Mouse (Mus musculus) large intestine, adult 2 months (tissue): ENCODE data around the gene Kcnh6. TPM values are rescaled to one million over a fixed set of nuclear protein-coding genes. Genes with fewer than 3 reads are reported as not detected.

ENCODE experiments used
- DNase-seq: peaks from one replicate; pipeline ENCODE4 v3.0.0-alpha.2; 2012; ENCODE audit warnings: low read depth, low spot score
- WGBS: fragments of 180-500 bp; shearing (Covaris S2); methylation state at CpG from one replicate; pipeline ENCODE4 v1.1.7; 2018; 5-methylcytosine and 5-hydroxymethylcytosine counted together
- polyA plus RNA-seq: library from polyadenylated mRNA; depleted of rRNA; stranded (reverse); fragments of >200 nt; gene quantifications from 2 replicates; pipeline ENCODE4 v1.2.3, GENCODE M21; 2012; rRNA removed

Gene Kcnh6
- polyA plus RNA-seq = 1.3 and 2.0 TPM in 2 replicates

DNA sequence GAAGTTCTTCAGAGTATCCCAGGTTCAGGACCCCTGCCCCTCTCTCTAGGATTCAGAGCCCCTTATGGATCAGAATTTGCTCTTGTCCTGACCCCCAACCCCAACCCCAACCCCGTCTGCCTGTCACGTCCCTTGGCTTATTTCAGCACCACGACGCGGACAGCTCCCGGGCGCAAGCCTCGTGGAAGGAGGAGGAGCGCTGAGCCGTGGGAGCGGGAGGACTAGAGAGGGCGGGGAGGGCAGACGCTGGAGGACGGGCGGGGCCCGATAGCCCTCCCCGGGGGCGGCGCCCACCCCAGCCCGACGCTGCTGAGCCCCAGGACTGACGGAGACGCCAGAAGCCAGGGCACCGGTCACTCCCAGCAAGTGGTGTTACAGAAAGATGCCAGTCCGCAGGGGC is at the start of gene Kcnh6:
Kcnh6 (plus strand) TSS at position 304 of the 400 bp plus-strand sequence.
- no peak for DNase-seq
- WGBS = 3% methylated on average over 25 of the region's 25 CpGs

DNA sequence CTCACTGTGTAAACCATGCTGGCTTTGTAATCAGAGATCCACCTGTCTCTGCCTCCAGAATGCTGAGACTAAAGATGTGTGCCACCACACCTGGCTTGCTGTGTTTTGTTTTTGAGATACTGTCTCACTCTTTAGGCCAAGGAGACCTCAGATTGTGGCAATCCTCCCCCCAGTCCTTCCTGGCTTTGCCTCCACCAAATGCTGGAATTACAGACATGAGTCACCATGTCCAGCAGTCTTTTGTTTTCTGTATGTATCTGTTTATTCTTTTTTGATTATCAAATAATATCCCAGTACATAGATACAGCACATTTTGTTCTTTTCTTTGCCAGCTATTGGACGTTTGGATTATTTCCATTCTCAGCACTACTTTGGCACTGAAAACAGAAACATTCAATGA is 49.4 kb upstream of the Kcnh6 start:
- 33% methylated on average over 1 of the region's 1 CpGs for WGBS
- DNase-seq = no peak

DNA sequence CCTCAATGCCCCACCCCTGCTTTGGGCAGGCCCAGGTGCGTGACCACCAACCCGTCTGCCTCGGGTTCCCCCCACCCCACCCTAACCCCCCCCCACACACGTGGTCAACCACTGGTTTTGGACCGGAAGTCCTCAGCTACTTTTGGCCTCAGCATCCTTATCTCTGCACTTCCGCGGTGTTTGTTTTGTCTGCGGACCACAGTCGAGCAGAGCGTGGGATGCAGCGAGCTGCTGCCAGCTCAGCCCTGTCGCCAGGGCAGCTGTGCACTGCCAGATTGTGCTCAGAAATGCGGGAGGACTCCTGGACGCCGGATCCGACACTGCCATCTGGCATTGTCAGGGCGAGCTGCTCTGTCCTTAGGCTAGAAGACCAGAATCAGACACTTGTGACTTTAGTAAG is 48.6 kb upstream of the Kcnh6 start:
- 33% methylated on average over 17 of the region's 17 CpGs for WGBS
- DNase-seq = no peak

DNA sequence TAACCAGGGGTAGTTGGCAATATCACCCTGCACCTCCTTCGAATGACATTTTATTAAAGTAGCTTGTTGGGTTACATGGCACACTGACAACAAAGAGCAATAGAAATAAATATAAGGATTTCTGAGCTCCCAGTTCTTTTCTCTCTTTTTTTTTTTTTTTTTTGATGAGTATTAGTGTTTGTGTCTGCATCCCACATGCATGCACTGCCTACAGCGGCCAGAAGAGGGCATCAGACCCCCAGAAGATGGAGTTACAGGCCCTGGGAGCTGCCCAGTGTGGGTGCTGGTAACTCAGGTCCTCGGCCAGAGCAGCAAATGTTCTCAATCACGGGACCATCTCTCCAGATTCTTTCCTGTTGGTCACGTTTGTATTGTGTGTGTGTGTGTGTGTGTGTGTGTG is 43.2 kb upstream of the Kcnh6 start:
- no peak for DNase-seq
- WGBS = 64% methylated on average over 5 of the region's 5 CpGs

DNA sequence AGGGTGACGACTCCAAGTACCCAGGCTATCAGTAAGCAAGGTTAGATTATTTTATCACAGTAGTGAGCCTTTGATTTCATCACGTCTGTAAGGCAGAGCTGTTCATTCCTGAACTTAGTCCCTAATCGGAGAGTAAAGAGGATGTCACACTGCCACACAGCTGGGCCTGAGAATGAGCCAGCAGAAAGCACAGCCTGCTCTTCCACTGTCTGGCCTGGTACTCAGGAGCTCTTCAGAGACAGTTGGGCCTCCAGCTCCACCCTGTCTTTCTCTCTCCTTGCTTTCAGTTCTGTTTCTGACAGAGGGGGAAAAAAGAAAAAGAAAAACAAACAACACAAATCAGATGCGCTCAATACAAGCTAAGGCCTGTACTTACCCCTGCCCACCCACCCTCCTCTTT is 41.6 kb upstream of the Kcnh6 start:
- 77% methylated on average over 4 of the region's 4 CpGs for WGBS
- no peak for DNase-seq

DNA sequence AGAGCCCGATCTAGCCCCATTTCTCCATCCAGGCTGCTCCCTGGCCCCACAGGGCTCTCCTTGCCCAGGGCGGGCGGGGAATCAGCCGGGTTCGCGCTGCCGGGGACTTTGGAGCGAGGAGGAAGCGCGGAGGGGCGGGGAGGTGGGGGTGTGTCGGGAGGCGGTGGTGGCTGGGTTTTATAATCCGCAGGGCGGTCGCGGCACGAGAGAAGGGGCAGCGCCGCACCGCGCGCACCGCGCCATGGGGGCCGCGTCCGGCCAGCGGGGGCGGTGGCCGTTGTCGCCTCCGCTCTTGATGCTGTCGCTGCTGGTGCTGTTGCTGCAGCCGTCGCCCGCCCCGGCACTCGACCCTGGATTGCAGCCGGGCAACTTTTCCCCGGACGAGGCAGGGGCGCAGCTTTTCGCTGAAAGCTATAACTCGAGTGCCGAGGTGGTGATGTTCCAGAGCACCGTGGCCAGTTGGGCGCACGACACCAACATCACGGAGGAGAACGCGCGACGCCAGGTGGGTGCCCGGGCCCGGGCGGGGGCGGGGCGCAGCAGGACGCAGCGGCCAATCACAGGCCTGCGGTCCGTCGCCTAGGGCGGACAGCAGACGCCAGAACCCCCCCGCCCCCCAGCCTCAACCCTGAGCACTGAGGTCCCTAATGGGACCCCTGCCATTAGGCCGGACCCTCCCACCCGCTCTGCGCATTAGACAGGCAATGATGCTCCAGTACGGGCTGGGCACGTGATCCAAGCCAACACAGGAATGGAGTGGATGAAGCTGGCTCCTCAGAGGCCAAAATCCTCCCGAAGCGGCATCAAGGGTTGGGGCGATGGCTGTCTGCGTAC is 40.0 kb upstream of the Kcnh6 start, which contains the start of gene Ace:
Ace (plus strand) TSS at position 205 of the 834 bp plus-strand sequence.
- 2% methylated on average over 71 of the region's 76 CpGs for WGBS
- DNase-seq = no peak

DNA sequence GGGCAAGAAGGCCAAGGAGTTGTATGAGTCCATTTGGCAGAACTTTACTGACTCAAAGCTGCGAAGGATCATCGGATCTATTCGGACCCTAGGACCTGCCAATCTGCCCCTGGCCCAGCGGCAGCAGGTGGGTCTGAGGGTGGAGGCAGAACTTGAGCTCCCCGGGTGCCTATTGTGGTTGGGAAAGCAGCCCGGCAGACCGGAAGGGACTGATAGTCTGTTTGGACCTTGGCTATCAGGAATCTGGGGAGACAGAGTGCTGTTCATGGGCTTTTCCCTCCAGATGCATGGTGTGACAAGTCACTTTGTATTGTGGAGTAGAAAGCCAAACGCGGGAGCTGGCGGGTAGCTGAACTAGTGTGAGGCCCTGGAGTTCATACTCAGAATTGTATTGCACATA is 39.0 kb upstream of the Kcnh6 start:
- WGBS = 70% methylated on average over 10 of the region's 10 CpGs
- no peak for DNase-seq

DNA sequence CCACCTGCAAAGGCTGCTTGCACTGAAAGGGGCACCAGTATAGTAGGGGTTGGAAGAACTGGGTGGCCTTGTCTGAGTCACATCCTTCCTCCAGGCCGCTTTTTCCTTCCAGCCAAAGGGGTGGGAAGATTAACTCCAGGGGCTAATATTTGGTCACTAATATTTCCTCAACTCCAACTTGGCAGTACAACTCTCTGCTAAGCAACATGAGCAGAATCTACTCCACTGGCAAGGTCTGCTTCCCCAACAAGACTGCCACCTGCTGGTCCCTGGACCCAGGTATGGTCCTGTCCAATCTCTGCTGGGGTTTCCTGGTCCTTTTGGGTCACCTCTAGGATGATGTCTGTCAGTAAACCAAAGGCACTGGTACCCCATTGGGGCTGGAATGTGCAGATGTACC is 38.4 kb upstream of the Kcnh6 start:
- no peak for DNase-seq

DNA sequence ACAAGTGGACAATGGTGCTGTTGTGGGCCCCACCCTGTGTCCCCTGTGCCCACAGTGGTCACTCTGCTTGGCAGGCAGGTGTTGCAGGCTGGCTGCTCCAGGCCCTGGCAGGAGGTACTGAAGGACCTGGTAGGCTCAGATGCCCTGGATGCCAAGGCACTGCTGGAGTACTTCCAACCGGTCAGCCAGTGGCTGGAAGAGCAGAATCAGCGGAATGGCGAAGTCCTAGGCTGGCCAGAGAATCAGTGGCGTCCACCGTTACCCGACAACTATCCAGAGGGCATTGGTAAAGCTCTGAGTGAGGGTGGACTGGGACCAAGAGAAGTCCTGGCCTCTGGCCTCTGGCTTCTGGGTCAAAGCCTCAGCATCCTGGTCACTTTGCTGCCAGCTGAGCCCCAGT is 33.3 kb upstream of the Kcnh6 start:
- no peak for DNase-seq
- 91% methylated on average over 6 of the region's 6 CpGs for WGBS

More for the DNA sequence above, 38.4 kb upstream of the Kcnh6 start:
- 50% methylated on average over 1 of the region's 1 CpGs for WGBS

DNA sequence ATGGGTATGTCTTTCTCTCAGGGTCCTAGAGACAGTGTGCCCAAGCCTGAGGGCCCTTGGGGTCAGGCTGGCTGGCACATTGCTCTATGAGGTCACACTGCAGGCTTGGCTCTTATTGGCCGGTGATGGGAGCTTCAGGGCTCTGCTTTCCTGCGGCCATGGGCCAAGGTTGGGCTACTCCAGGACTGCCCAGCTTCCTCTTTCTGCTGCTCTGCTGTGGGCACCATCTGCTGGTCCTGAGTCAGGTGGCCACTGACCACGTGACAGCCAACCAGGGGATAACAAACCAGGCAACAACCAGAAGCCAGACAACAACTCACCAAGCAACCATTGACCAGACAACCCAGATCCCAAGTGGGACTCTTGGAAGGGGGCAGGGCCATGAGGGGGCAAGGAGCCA is 32.9 kb upstream of the Kcnh6 start:
- DNase-seq = no peak
- 70% methylated on average over 3 of the region's 3 CpGs for WGBS

DNA sequence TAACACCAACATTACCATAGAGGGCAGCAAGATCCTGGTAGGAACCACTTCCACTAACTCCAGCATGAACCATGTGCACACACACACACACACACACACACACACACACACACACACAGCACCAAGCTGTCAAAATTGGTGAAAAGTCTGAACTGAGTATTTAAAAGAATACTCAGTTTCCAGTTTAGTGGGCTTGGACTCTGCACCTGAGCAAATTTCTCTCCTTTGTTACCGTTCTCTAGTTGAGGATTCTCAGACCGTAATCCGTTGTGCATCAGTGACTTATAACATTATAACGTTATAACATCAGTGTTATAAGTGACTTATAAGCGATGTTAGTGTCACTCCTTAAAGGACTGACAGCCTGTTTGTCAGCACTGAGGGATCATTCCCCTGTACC is 32.3 kb upstream of the Kcnh6 start:
- DNase-seq = no peak
- 57% methylated on average over 5 of the region's 5 CpGs for WGBS

DNA sequence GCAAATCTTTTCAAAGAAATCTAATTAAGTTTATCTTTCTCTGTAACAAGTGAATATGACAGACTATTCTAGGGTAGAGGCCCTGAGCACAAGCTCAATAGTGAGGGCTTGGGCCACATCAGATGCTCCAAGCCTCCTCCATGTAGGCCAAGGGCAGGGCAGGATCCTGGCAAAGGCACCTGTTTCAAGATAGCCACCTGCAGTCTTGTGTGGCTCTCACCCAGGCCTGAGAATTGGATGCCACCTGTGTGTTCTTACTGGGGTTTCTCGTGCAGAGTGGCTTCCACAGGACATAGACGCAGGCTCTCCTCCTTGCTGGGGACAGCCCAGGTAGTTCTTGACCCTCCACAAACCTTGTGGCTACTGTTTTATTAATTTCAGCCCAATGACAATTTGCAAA is 29.7 kb upstream of the Kcnh6 start:
- DNase-seq = no peak

DNA sequence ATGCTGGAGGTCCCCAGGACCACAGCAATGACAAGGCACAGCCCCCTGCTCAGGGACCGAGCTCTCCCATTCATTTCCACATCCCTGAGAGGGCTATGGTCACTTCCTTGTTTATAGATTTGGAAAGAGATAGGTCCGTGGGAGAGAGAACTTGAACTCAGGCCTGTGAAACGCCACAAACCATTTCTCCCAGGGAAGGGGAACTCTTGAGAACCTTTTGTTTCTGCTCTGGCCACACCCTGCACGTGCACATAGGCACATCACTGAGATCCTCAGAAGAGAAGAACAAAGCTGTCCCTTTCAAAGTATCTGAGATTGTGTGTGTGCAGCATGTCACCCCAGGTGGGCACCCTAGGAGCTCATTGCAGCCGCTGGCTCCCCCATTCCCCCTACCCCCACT is 29.3 kb upstream of the Kcnh6 start:
- 59% methylated on average over 5 of the region's 5 CpGs for WGBS
- DNase-seq = no peak

More for the DNA sequence above, 29.7 kb upstream of the Kcnh6 start:
- WGBS = 98% methylated on average over 2 of the region's 2 CpGs

DNA sequence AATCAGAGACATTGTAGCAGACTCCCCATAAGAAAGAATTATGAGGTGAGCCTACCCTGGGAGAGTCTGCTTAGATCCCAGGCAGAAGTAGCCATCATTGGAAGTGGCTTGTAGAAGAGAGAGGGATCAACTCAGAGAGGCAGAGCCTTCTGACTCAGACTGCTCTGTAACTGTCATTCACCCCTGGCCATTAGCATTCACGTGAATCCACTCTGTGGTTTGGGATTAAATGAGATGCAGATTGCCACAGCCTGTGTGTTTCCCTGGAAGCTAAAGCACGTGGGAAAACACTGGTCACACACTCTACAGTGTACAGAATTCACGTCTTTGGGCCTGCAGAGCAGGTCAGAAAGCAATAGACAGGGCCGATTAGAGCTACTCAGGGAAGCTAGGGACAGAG is 23.5 kb upstream of the Kcnh6 start:
- 75% methylated on average over 4 of the region's 4 CpGs for WGBS
- DNase-seq = no peak

DNA sequence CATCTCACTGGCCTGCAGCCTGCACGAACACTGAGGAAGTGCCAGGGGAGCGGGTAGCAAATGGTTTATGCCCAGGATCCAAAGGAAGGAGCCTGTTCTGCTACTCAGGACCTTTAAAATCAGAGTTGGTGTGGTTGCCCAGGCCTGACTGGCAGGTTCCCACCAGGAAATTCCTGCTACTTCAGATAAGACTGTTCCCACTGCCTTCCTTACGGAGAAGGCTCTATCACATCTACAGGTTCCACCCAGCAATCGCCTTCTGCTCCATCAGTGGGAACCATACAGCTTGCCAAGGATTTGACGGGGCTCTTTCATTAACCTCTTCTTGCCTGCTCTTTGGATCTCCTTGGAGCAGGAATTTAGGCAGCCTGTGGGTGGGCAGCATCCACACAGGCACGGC is 20.5 kb upstream of the Kcnh6 start:
- DNase-seq = no peak
- 56% methylated on average over 6 of the region's 6 CpGs for whole genome bisulfite sequencing

DNA sequence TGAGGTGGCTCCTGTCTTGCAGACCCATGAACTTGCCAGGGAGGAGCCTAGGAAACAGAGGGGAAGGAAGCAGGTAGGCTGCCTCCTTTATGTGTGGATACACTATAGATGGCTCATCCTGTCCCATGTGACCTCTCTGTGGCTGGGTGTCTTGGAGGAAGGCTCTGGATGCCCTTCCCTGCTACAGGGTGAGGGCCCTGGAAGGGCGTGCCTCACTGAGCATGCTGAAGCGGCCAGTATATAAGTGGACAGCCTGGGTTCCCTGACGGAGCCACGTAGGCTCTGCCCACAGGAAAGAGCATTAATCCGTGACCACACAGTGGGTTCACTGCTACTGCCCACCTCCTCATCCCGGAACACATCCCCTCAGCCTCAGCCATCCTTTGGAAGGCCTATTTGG is 18.5 kb upstream of the Kcnh6 start:
- WGBS = 59% methylated on average over 6 of the region's 6 CpGs
- no peak for DNase-seq

DNA sequence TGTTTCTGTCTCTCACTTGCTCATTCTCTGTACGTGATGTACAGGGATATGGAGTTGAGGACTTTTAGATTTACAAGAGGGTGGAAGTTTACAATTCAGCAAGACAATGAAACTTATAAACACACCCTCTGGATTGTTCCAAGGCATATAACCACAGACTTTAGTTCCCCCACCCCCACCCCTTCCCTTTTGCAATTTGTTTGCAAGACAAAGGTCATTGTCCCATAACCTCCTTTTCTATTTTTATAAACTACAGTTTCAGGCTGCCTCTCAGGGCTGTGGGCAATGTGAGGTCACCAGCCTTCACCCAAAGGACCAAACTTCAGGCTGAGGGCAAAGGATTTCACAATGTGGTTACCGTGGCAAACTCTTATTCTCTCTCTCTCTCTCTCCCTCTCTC is 17.7 kb upstream of the Kcnh6 start:
- DNase-seq = no peak
- WGBS = 10% methylated on average over 2 of the region's 2 CpGs

DNA sequence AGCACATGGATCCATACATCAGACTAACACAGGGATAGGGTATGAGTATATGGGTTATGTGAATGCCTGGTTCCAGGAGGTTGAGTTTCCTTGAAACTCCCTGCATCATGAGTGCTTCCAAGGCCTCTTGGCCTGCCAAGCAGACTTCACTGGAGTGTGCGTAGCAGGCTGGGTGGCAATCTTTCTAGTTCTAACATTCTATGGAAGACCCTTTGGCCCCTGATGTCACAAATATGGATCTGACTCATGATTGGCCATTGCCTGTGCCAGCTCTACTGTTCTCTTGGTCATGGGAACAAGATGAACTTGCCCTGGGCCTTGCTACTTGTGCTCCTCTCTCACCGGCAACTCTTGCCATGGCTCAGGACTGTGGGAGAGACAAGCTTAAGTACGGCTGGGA is 13.5 kb upstream of the Kcnh6 start, which contains the start of gene Ace3:
Ace3 (plus strand) TSS at position 301 of the 400 bp plus-strand sequence.
- WGBS = 95% methylated on average over 3 of the region's 3 CpGs
- no peak for DNase-seq

DNA sequence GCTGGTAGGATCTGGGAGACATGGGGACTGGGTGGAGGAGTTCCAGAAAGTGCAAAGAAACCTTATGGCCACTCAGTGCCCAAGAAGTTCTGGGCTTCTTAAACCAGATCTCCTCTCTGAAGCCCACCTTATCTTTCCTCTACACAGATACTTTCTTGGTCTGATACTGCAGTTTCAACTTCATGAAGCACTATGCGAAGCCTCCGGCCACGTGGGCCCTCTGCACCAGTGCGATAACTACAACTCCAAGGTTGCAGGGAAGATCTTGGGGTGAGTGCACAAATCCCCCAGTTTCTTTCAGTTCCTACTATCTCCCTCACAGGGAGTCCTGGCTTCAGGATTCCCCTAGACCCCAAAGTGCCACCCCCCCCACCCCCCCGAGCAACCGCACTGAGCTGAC is 7.9 kb upstream of the Kcnh6 start:
- DNase-seq = no peak
- WGBS = 95% methylated on average over 6 of the region's 6 CpGs

DNA sequence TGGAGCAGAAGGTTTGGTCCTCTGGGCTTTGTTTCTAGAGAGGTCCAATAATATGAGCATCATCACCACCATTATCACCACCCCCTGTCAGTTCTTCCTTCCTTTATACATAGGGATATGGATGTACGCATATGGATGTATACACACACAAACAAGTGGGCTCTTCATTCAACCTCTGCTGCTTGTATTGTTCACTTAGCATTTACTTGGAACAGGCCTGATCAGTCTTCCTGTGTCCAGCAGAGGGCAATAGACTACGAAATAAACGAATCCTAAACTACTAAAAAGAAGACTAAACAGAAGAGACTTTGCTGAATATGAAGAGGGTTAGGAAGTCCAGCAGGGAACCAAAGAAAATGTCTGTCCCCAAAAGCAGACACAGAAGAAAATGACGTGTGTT is 6.2 kb upstream of the Kcnh6 start:
- WGBS = 33% methylated on average over 4 of the region's 4 CpGs
- DNase-seq = no peak

DNA sequence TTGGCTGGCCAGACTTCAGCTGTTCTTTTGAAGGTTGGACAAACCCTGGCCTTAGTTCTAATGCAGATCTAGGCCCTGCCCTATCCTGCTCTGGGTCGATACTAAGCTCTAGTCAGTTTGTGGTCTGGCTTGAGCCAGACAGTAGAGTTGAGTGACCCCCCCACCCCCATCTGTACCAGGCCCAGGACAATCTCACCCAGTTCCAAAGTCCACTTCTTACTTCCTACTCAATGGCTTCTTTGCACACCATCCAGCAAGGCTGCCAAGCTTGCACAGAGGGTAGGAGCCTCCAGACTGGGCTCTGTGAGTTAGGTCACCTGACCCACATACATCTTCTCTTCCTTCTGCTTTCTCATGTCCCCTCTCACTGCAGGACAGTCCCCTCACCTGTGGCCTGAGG is 3.3 kb upstream of the Kcnh6 start:
- no peak for DNase-seq
- 25% methylated on average over 1 of the region's 1 CpGs for WGBS

DNA sequence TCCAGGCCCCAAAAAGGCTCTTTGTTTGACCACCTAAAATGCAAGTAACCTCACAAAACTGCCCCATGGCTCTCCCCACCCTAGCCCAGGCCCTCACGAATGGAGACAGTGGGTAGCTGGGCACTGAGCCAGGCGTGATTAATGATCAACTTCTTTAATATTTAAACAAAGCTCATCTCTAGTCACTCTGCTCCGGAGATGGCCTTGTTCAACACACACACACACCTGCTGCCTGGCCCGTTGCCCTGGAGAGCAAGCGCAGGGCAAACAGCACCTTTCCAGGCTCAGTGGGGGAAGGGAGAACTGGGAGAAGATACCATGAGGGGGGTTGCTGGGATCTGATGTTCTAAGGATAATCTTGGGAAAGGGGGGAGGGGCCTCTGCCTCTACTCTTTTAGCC is 2.0 kb upstream of the Kcnh6 start:
- no peak for DNase-seq
- WGBS = 14% methylated on average over 5 of the region's 5 CpGs
